Mouse (Mus musculus): ENCODE measurements at regions not wholly inside any gene's neighbourhood (a gene's known extent, or its start where the extent isn't known, plus 50 kb on each side); places are given as distances from the start of the nearest gene placed in this dataset.

- Histone ChIP-seq H3K9ac (ENCODE audit: low read length) (no peak overlapping the region), H3K9me3 (replicated peaks; ENCODE audit: control insufficient read depth, low read length) (no peaks in the 10 kb centered on the region), H3K27me3 (replicated peaks; ENCODE audit: control insufficient read depth, insufficient read depth, low read length) (no peaks in the 10 kb centered on the region), H3K4me3 (ENCODE audit: low read depth, low read length) (no peak overlapping the region), H3K36me3 (ENCODE audit: control insufficient read depth, insufficient read depth, low read length) (no peaks in the 10 kb centered on the region), H3K27ac (ENCODE audit: low read depth, low read length) (peak overlapping the region; percentile 70), H3K4me1 (ENCODE audit: control insufficient read depth, insufficient read depth, low read length) (peaks cover 8% of the 10 kb centered on the region), H3K4me2 (ENCODE audit: low read length) (no peak overlapping the region)
- DNase-seq (ENCODE audit: low spot score) (peak; percentile 57), ATAC-seq (peak; percentile 71)
- 49% methylated on average over 2 of the region's 2 CpGs for WGBS
These were observed 345.0 kb upstream of the Lcorl start for GRCm38 (mm10) chr5:46202457-46202772.

GRCm38 (mm10) chr5:46201639-46202456 is 344.4 kb upstream of the Lcorl start:
- H3K36me3 ChIP-seq (ENCODE audit: control insufficient read depth, insufficient read depth, low read length): no peaks in the 10 kb centered on the region
- no peaks in the 10 kb centered on the region for H3K9me3 ChIP-seq (replicated peaks; ENCODE audit: control insufficient read depth, low read length)
- 7% methylated on average over 6 of the region's 6 CpGs for WGBS
- no peak overlapping the region for H3K4me3 ChIP-seq (ENCODE audit: low read depth, low read length)
- H3K4me2 ChIP-seq (ENCODE audit: low read length): no peak overlapping the region
- ATAC-seq (peak; percentile 77), DNase-seq (ENCODE audit: low spot score) (peak; percentile 86)
- H3K4me1 ChIP-seq (ENCODE audit: control insufficient read depth, insufficient read depth, low read length): peaks cover 8% of the 10 kb centered on the region
- H3K27ac ChIP-seq (ENCODE audit: low read depth, low read length): peak overlapping the region; percentile 70
- H3K27me3 ChIP-seq (replicated peaks; ENCODE audit: control insufficient read depth, insufficient read depth, low read length): no peaks in the 10 kb centered on the region
- no peak overlapping the region for H3K9ac ChIP-seq (ENCODE audit: low read length)

- H3K27me3 ChIP-seq (replicated peaks; ENCODE audit: control insufficient read depth, insufficient read depth, low read length): no peaks in the 10 kb centered on the region
- ATAC-seq: peak; percentile 77
These were observed 329.5 kb upstream of the Lcorl start for GRCm38 (mm10) chr5:46186908-46187307.

GRCm38 (mm10) chr5:46182157-46182556 is 324.7 kb upstream of the Lcorl start:
- Histone ChIP-seq H3K27ac (ENCODE audit: low read depth, low read length) (no peak overlapping the region), H3K27me3 (replicated peaks; ENCODE audit: control insufficient read depth, insufficient read depth, low read length) (no peaks in the 10 kb centered on the region), H3K4me2 (ENCODE audit: low read length) (no peak overlapping the region), H3K9me3 (replicated peaks; ENCODE audit: control insufficient read depth, low read length) (no peaks in the 10 kb centered on the region), H3K4me3 (ENCODE audit: low read depth, low read length) (no peak overlapping the region), H3K36me3 (ENCODE audit: control insufficient read depth, insufficient read depth, low read length) (no peaks in the 10 kb centered on the region), H3K4me1 (ENCODE audit: control insufficient read depth, insufficient read depth, low read length) (no peaks in the 10 kb centered on the region), H3K9ac (ENCODE audit: low read length) (no peak overlapping the region)
- peak; percentile 17 for DNase-seq (ENCODE audit: low spot score)
- peak; percentile 20; the same call in 1 of the 2 replicates for ATAC-seq
- 50% methylated on average over 2 of the region's 2 CpGs for WGBS

More at GRCm38 (mm10) chr5:46186908-46187307, 329.5 kb upstream of the Lcorl start:
- 65% methylated on average over 2 of the region's 2 CpGs for WGBS
- no peak overlapping the region for H3K9ac ChIP-seq (ENCODE audit: low read length)
- no peak overlapping the region for H3K4me3 ChIP-seq (ENCODE audit: low read depth, low read length)
- H3K27ac ChIP-seq (ENCODE audit: low read depth, low read length): no peak overlapping the region
- no peaks in the 10 kb centered on the region for H3K36me3 ChIP-seq (ENCODE audit: control insufficient read depth, insufficient read depth, low read length)
- DNase-seq (ENCODE audit: low spot score): peak; percentile 24
- H3K4me2 ChIP-seq (ENCODE audit: low read length): no peak overlapping the region
- no peaks in the 10 kb centered on the region for H3K4me1 ChIP-seq (ENCODE audit: control insufficient read depth, insufficient read depth, low read length)
- no peaks in the 10 kb centered on the region for H3K9me3 ChIP-seq (replicated peaks; ENCODE audit: control insufficient read depth, low read length)

- H3K9ac ChIP-seq (ENCODE audit: low read length): no peak overlapping the region
- H3K4me2 ChIP-seq (ENCODE audit: low read length): no peak overlapping the region
- no peak overlapping the region for H3K27ac ChIP-seq (ENCODE audit: low read depth, low read length)
- no peak overlapping the region for H3K4me3 ChIP-seq (ENCODE audit: low read depth, low read length)
- WGBS: 43% methylated on average over 3 of the region's 3 CpGs
- ATAC-seq (no peak), DNase-seq (ENCODE audit: low spot score) (no peak)
- no peaks in the 10 kb centered on the region for H3K27me3 ChIP-seq (replicated peaks; ENCODE audit: control insufficient read depth, insufficient read depth, low read length)
- H3K9me3 ChIP-seq (replicated peaks; ENCODE audit: control insufficient read depth, low read length): no peaks in the 10 kb centered on the region
- H3K36me3 ChIP-seq (ENCODE audit: control insufficient read depth, insufficient read depth, low read length): no peaks in the 10 kb centered on the region
- H3K4me1 ChIP-seq (ENCODE audit: control insufficient read depth, insufficient read depth, low read length): no peaks in the 10 kb centered on the region
These were observed 314.9 kb upstream of the Lcorl start for GRCm38 (mm10) chr5:46172315-46172714.

- H3K9ac ChIP-seq (ENCODE audit: low read length): no peak overlapping the region
- H3K4me1 ChIP-seq (ENCODE audit: control insufficient read depth, insufficient read depth, low read length): no peaks in the 10 kb centered on the region
- no peaks in the 10 kb centered on the region for H3K36me3 ChIP-seq (ENCODE audit: control insufficient read depth, insufficient read depth, low read length)
- no peak for ATAC-seq
- H3K27ac ChIP-seq (ENCODE audit: low read depth, low read length): no peak overlapping the region
- DNase-seq (ENCODE audit: low spot score): no peak
- 88% methylated on average over 4 of the region's 4 CpGs for WGBS
- no peak overlapping the region for H3K4me2 ChIP-seq (ENCODE audit: low read length)
- no peak overlapping the region for H3K4me3 ChIP-seq (ENCODE audit: low read depth, low read length)
- no peaks in the 10 kb centered on the region for H3K9me3 ChIP-seq (replicated peaks; ENCODE audit: control insufficient read depth, low read length)
- no peaks in the 10 kb centered on the region for H3K27me3 ChIP-seq (replicated peaks; ENCODE audit: control insufficient read depth, insufficient read depth, low read length)
These were observed 303.4 kb upstream of the Lcorl start for GRCm38 (mm10) chr5:46160774-46161173.

- Histone ChIP-seq H3K36me3 (ENCODE audit: control insufficient read depth, insufficient read depth, low read length) (no peaks in the 10 kb centered on the region), H3K27me3 (replicated peaks; ENCODE audit: control insufficient read depth, insufficient read depth, low read length) (no peaks in the 10 kb centered on the region), H3K4me3 (ENCODE audit: low read depth, low read length) (no peak overlapping the region), H3K27ac (ENCODE audit: low read depth, low read length) (no peak overlapping the region), H3K9ac (ENCODE audit: low read length) (no peak overlapping the region), H3K4me1 (ENCODE audit: control insufficient read depth, insufficient read depth, low read length) (peaks cover 13% of the 10 kb centered on the region; the same call in 1 of the 2 replicates), H3K4me2 (ENCODE audit: low read length) (no peak overlapping the region), H3K9me3 (replicated peaks; ENCODE audit: control insufficient read depth, low read length) (no peaks in the 10 kb centered on the region)
- WGBS: 2% methylated on average over 3 of the region's 3 CpGs
- no peak for DNase-seq (ENCODE audit: low spot score)
- ATAC-seq: peak; percentile 87
These were observed 294.6 kb upstream of the Lcorl start for GRCm38 (mm10) chr5:46151973-46152372.

- H3K4me2 ChIP-seq (ENCODE audit: low read length): peak overlapping the region; percentile 4; the same call in 1 of the 2 replicates
- no peak overlapping the region for H3K9ac ChIP-seq (ENCODE audit: low read length)
- H3K27ac ChIP-seq (ENCODE audit: low read depth, low read length): no peak overlapping the region
- ATAC-seq: peak; percentile 84
- H3K27me3 ChIP-seq (replicated peaks; ENCODE audit: control insufficient read depth, insufficient read depth, low read length): no peaks in the 10 kb centered on the region
- WGBS: 5% methylated on average over 6 of the region's 6 CpGs
- DNase-seq (ENCODE audit: low spot score): peak; percentile 90
- H3K36me3 ChIP-seq (ENCODE audit: control insufficient read depth, insufficient read depth, low read length): no peaks in the 10 kb centered on the region
- peaks cover 13% of the 10 kb centered on the region; the same call in 1 of the 2 replicates for H3K4me1 ChIP-seq (ENCODE audit: control insufficient read depth, insufficient read depth, low read length)
- no peaks in the 10 kb centered on the region for H3K9me3 ChIP-seq (replicated peaks; ENCODE audit: control insufficient read depth, low read length)
- no peak overlapping the region for H3K4me3 ChIP-seq (ENCODE audit: low read depth, low read length)
These were observed 293.4 kb upstream of the Lcorl start for GRCm38 (mm10) chr5:46150825-46151224.

GRCm38 (mm10) chr5:46149851-46150615 is 292.6 kb upstream of the Lcorl start:
- H3K4me3 ChIP-seq (ENCODE audit: low read depth, low read length): no peak overlapping the region
- H3K27ac ChIP-seq (ENCODE audit: low read depth, low read length): no peak overlapping the region
- H3K36me3 ChIP-seq (ENCODE audit: control insufficient read depth, insufficient read depth, low read length): no peaks in the 10 kb centered on the region
- no peak for ATAC-seq
- 30% methylated on average over 6 of the region's 6 CpGs for WGBS
- H3K4me2 ChIP-seq (ENCODE audit: low read length): no peak overlapping the region
- no peaks in the 10 kb centered on the region for H3K9me3 ChIP-seq (replicated peaks; ENCODE audit: control insufficient read depth, low read length)
- H3K9ac ChIP-seq (ENCODE audit: low read length): no peak overlapping the region
- H3K27me3 ChIP-seq (replicated peaks; ENCODE audit: control insufficient read depth, insufficient read depth, low read length): no peaks in the 10 kb centered on the region
- H3K4me1 ChIP-seq (ENCODE audit: control insufficient read depth, insufficient read depth, low read length): peaks cover 13% of the 10 kb centered on the region; the same call in 1 of the 2 replicates
- DNase-seq (ENCODE audit: low spot score): peak; percentile 49

Measured in forebrain, embryonic 14.5 days (tissue).